Mouse (Mus musculus) embryo, embryonic 10.5 days (tissue): Measurements from ENCODE around the gene Gdpd4.
A peak's percentile ranks its signal among the peaks of the same experiment; 100 is the strongest.

Experiments used
- DNase-seq: peaks from one replicate; pipeline ENCODE4 v3.0.0-alpha.2; 2015; ENCODE audit warnings: low spot score

The Gdpd4 gene

GRCm38 (mm10) chr7:98085314-98085713 lies 165.6 kb downstream of the Gdpd4 start:
- DNase-seq = no peak

DNA sequence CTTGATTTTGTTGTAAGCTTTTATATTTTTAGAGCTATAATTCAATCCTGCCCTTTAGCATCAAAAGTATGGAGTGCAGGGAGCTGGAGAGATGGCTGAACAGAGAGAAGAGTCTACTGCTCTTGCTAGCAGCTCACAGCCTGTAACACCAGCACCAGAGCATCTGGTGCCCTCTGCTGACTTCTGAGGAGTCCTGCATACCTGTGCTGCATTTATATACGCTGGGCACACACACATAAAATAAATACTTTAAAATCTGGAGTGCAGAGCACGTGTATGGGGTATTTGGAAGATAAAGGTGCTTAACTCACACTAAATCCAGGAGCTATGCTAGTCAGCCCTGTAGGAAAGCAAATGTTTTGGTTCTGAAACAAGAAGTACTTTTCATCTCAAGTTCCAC lies 166.6 kb downstream of the Gdpd4 start:
- peak; percentile 47 for DNase-seq

GRCm38 (mm10) chr7:98095852-98096251 lies 176.1 kb downstream of the Gdpd4 start:
- DNase-seq = no peak

- DNase-seq = no peak
Measured at GRCm38 (mm10) chr7:98097557-98097956, 177.8 kb downstream of the Gdpd4 start.
